Mouse (Mus musculus): Measurements from ENCODE around the gene Mthfd1. TPM values are rescaled to one million over a fixed set of nuclear protein-coding genes. Genes with fewer than 3 reads are reported as not detected.
A peak's percentile ranks its signal among the peaks of the same experiment; 100 is the strongest.

The Mthfd1 gene
- polyA plus RNA-seq, 1 experiment: 6.1 TPM

GRCm38 (mm10) chr12:76285418-76285817 is 30.3 kb downstream of the Mthfd1 start:
- Histone ChIP-seq H3K4me3 (ENCODE audit: control insufficient read depth, low read depth, low read length) (no peak overlapping the region), H3K4me1 (ENCODE audit: control insufficient read depth, insufficient read depth, low read length) (peaks cover 2% of the 10 kb centered on the region; the same call in 1 of the 2 replicates), H3K36me3 (ENCODE audit: control insufficient read depth, insufficient read depth, low read length) (no peaks in the 10 kb centered on the region), H3K27me3 (ENCODE audit: control insufficient read depth, insufficient read depth, low read length) (no peaks in the 10 kb centered on the region), H3K27ac (ENCODE audit: control insufficient read depth, insufficient read depth, low read depth, low read length) (no peak overlapping the region)
- TF ChIP-seq POLR2A (IDR thresholded peaks at IDR 0.05; ENCODE audit: control insufficient read depth, low read depth, low read length) (no peak), CTCF (IDR thresholded peaks at IDR 0.05; ENCODE audit: control insufficient read depth, insufficient read depth, insufficient replicate concordance, low read depth, low read length) (no peak)

GRCm38 (mm10) chr12:76287986-76288385 is 32.9 kb downstream of the Mthfd1 start:
- Histone ChIP-seq H3K4me1 (ENCODE audit: control insufficient read depth, insufficient read depth, low read length) (peaks cover 2% of the 10 kb centered on the region; the same call in 1 of the 2 replicates), H3K27ac (ENCODE audit: control insufficient read depth, insufficient read depth, low read depth, low read length) (no peak overlapping the region), H3K27me3 (ENCODE audit: control insufficient read depth, insufficient read depth, low read length) (no peaks in the 10 kb centered on the region), H3K4me3 (ENCODE audit: control insufficient read depth, low read depth, low read length) (no peak overlapping the region), H3K36me3 (ENCODE audit: control insufficient read depth, insufficient read depth, low read length) (no peaks in the 10 kb centered on the region)
- no peak for TF ChIP-seq CTCF (IDR thresholded peaks at IDR 0.05; ENCODE audit: control insufficient read depth, insufficient read depth, insufficient replicate concordance, low read depth, low read length)

GRCm38 (mm10) chr12:76288494-76288893 is 33.4 kb downstream of the Mthfd1 start:
- peaks cover 2% of the 10 kb centered on the region; the same call in 1 of the 2 replicates for H3K4me1 ChIP-seq (ENCODE audit: control insufficient read depth, insufficient read depth, low read length)
- H3K27me3 ChIP-seq (ENCODE audit: control insufficient read depth, insufficient read depth, low read length): no peaks in the 10 kb centered on the region
- no peak for TF ChIP-seq CTCF (IDR thresholded peaks at IDR 0.05; ENCODE audit: control insufficient read depth, insufficient read depth, insufficient replicate concordance, low read depth, low read length)
- no peak for TF ChIP-seq POLR2A (IDR thresholded peaks at IDR 0.05; ENCODE audit: control insufficient read depth, low read depth, low read length)
- no peak overlapping the region for H3K4me3 ChIP-seq (ENCODE audit: control insufficient read depth, low read depth, low read length)
- no peak overlapping the region for H3K27ac ChIP-seq (ENCODE audit: control insufficient read depth, insufficient read depth, low read depth, low read length)
- no peaks in the 10 kb centered on the region for H3K36me3 ChIP-seq (ENCODE audit: control insufficient read depth, insufficient read depth, low read length)

- peaks cover 2% of the 10 kb centered on the region; the same call in 1 of the 2 replicates for H3K4me1 ChIP-seq (ENCODE audit: control insufficient read depth, insufficient read depth, low read length)
- no peaks in the 10 kb centered on the region for H3K27me3 ChIP-seq (ENCODE audit: control insufficient read depth, insufficient read depth, low read length)
- TF ChIP-seq CTCF (IDR thresholded peaks at IDR 0.05; ENCODE audit: control insufficient read depth, insufficient read depth, insufficient replicate concordance, low read depth, low read length) (no peak), POLR2A (IDR thresholded peaks at IDR 0.05; ENCODE audit: control insufficient read depth, low read depth, low read length) (no peak)
- no peak overlapping the region for H3K27ac ChIP-seq (ENCODE audit: control insufficient read depth, insufficient read depth, low read depth, low read length)
- H3K36me3 ChIP-seq (ENCODE audit: control insufficient read depth, insufficient read depth, low read length): no peaks in the 10 kb centered on the region
- H3K4me3 ChIP-seq (ENCODE audit: control insufficient read depth, low read depth, low read length): no peak overlapping the region
Observed at GRCm38 (mm10) chr12:76289428-76289827, 34.3 kb downstream of the Mthfd1 start.

GRCm38 (mm10) chr12:76290271-76290670 is 35.2 kb downstream of the Mthfd1 start:
- H3K4me3 ChIP-seq (ENCODE audit: control insufficient read depth, low read depth, low read length): no peak overlapping the region
- no peaks in the 10 kb centered on the region for H3K36me3 ChIP-seq (ENCODE audit: control insufficient read depth, insufficient read depth, low read length)
- no peak for TF ChIP-seq CTCF (IDR thresholded peaks at IDR 0.05; ENCODE audit: control insufficient read depth, insufficient read depth, insufficient replicate concordance, low read depth, low read length)
- TF ChIP-seq POLR2A (IDR thresholded peaks at IDR 0.05; ENCODE audit: control insufficient read depth, low read depth, low read length): no peak
- H3K27me3 ChIP-seq (ENCODE audit: control insufficient read depth, insufficient read depth, low read length): no peaks in the 10 kb centered on the region
- H3K4me1 ChIP-seq (ENCODE audit: control insufficient read depth, insufficient read depth, low read length): peaks cover 2% of the 10 kb centered on the region; the same call in 1 of the 2 replicates
- H3K27ac ChIP-seq (ENCODE audit: control insufficient read depth, insufficient read depth, low read depth, low read length): no peak overlapping the region

- no peak overlapping the region for H3K27ac ChIP-seq (ENCODE audit: control insufficient read depth, insufficient read depth, low read depth, low read length)
- peaks cover 2% of the 10 kb centered on the region; the same call in 1 of the 2 replicates for H3K4me1 ChIP-seq (ENCODE audit: control insufficient read depth, insufficient read depth, low read length)
- H3K27me3 ChIP-seq (ENCODE audit: control insufficient read depth, insufficient read depth, low read length): no peaks in the 10 kb centered on the region
- no peak overlapping the region for H3K4me3 ChIP-seq (ENCODE audit: control insufficient read depth, low read depth, low read length)
- no peaks in the 10 kb centered on the region for H3K36me3 ChIP-seq (ENCODE audit: control insufficient read depth, insufficient read depth, low read length)
- TF ChIP-seq CTCF (IDR thresholded peaks at IDR 0.05; ENCODE audit: control insufficient read depth, insufficient read depth, insufficient replicate concordance, low read depth, low read length) (peak; percentile 63; the same call in 1 of the 2 replicates), POLR2A (IDR thresholded peaks at IDR 0.05; ENCODE audit: control insufficient read depth, low read depth, low read length) (no peak)
Observed at GRCm38 (mm10) chr12:76293192-76293591, 38.1 kb downstream of the Mthfd1 start.

GRCm38 (mm10) chr12:76297830-76298229 is 42.7 kb downstream of the Mthfd1 start:
- Histone ChIP-seq H3K27me3 (ENCODE audit: control insufficient read depth, insufficient read depth, low read length) (no peaks in the 10 kb centered on the region), H3K4me1 (ENCODE audit: control insufficient read depth, insufficient read depth, low read length) (no peaks in the 10 kb centered on the region), H3K27ac (ENCODE audit: control insufficient read depth, insufficient read depth, low read depth, low read length) (no peak overlapping the region), H3K4me3 (ENCODE audit: control insufficient read depth, low read depth, low read length) (no peak overlapping the region), H3K36me3 (ENCODE audit: control insufficient read depth, insufficient read depth, low read length) (no peaks in the 10 kb centered on the region)
- TF ChIP-seq POLR2A (IDR thresholded peaks at IDR 0.05; ENCODE audit: control insufficient read depth, low read depth, low read length) (no peak), CTCF (IDR thresholded peaks at IDR 0.05; ENCODE audit: control insufficient read depth, insufficient read depth, insufficient replicate concordance, low read depth, low read length) (no peak)

Measured in testis, adult 2 months (tissue).